Mouse (Mus musculus): ENCODE measurements at regions not wholly inside any gene's neighbourhood (a gene's known extent, or its start where the extent isn't known, plus 50 kb on each side); places are given as distances from the start of the nearest gene placed in this dataset.

DNA sequence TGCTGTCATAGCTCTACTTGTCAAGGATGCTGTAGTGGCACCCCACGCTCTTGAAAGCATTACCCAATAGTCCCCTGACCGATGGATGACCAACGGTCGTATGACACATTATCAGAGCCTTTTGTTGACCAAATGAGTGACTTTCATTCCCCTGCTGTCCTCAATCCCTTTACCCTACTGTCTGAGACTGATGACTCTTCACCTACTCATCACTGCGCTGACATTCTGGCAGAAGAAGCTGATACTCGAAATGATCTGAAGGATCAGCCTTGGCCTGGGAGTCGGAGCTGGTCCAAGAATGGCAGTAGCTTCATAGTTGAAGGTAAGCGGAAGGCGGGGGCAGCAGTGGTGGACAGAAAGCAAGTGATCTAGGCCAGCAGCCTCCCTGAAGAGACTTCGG is 87.7 kb upstream of the Plcl2 start:
- no peak for TF ChIP-seq POLR2A (IDR thresholded peaks at IDR 0.05; ENCODE audit: borderline replicate concordance, extremely low read depth, insufficient read depth, insufficient read length)
- Histone ChIP-seq H3K27me3 (ENCODE audit: control insufficient read depth, insufficient read depth, low read length) (no peaks in the 10 kb centered on the region), H3K27ac (replicated peaks; ENCODE audit: low read depth, low read length) (no peak overlapping the region), H3K4me3 (replicated peaks; ENCODE audit: low read length) (no peak overlapping the region), H3K9ac (ENCODE audit: low read depth, low read length, severe bottlenecking) (no peak overlapping the region), H3K36me3 (ENCODE audit: control insufficient read depth, insufficient read depth, low read length) (no peaks in the 10 kb centered on the region), H3K4me2 (replicated peaks; ENCODE audit: low read depth, low read length, severe bottlenecking) (no peak overlapping the region), H3K9me3 (ENCODE audit: control insufficient read depth, low read length) (0 out of 2 replicates have a peak, but pooled peaks cover 4% of the 10 kb centered on the region), H3K4me1 (ENCODE audit: control insufficient read depth, insufficient read depth, low read length) (no peaks in the 10 kb centered on the region)
- WGBS = 92% methylated on average over 10 of the region's 10 CpGs
- DNase-seq (ENCODE audit: low spot score) (no peak), ATAC-seq (ENCODE audit: low FRiP score, low read depth) (no peak)

DNA sequence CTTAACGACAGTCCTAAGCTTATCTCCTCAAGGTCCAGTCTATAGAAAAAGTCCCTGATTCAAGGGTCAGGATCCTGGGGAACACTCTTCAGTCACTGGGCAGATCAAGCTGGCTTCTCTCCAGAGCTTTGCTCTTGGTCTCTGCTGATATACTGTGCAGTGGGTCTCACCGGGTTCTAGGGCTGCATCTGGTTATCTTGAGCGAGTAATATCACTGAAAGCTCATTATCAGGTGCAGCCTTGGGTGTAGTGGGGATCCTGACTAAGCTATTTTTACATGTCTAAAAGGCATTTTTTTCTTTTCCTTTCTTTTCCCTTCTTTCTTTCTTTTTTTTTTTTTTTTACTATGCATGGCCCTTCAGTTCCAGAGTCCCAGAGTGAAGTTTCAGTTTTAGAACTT is 84.1 kb upstream of the Plcl2 start:
- Histone ChIP-seq H3K27ac (replicated peaks; ENCODE audit: low read depth, low read length) (no peak overlapping the region), H3K9ac (ENCODE audit: low read depth, low read length, severe bottlenecking) (no peak overlapping the region), H3K4me1 (ENCODE audit: control insufficient read depth, insufficient read depth, low read length) (no peaks in the 10 kb centered on the region), H3K36me3 (ENCODE audit: control insufficient read depth, insufficient read depth, low read length) (no peaks in the 10 kb centered on the region), H3K4me3 (replicated peaks; ENCODE audit: low read length) (no peak overlapping the region), H3K9me3 (ENCODE audit: control insufficient read depth, low read length) (no peaks in the 10 kb centered on the region), H3K27me3 (ENCODE audit: control insufficient read depth, insufficient read depth, low read length) (no peaks in the 10 kb centered on the region), H3K4me2 (replicated peaks; ENCODE audit: low read depth, low read length, severe bottlenecking) (no peak overlapping the region)
- DNase-seq (ENCODE audit: low spot score) (no peak), ATAC-seq (ENCODE audit: low FRiP score, low read depth) (no peak)
- 89% methylated on average over 3 of the region's 3 CpGs for WGBS
- no peak for TF ChIP-seq POLR2A (IDR thresholded peaks at IDR 0.05; ENCODE audit: borderline replicate concordance, extremely low read depth, insufficient read depth, insufficient read length)

DNA sequence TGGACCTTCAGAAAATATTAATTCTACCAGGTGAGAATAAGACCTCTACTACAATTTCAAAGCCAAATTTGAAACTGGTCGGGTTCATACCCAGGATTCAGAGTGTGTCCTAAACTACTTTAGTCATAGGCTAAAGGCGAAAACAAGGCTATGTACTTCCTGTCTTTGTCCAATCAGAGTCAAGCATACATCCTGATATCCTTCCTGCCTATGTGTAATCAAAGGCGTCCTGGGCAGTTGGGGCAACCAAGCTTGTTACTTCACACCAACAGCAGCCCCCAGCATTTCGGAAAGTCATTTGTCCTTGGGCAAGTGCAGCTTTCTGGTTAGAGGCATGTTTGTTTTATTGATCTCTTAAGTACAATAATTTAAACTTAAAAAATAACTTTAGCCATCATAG is 83.7 kb upstream of the Plcl2 start:
- ATAC-seq (ENCODE audit: low FRiP score, low read depth) = no peak
- H3K9ac ChIP-seq (ENCODE audit: low read depth, low read length, severe bottlenecking) = no peak overlapping the region
- 81% methylated on average over 4 of the region's 4 CpGs for WGBS

DNA sequence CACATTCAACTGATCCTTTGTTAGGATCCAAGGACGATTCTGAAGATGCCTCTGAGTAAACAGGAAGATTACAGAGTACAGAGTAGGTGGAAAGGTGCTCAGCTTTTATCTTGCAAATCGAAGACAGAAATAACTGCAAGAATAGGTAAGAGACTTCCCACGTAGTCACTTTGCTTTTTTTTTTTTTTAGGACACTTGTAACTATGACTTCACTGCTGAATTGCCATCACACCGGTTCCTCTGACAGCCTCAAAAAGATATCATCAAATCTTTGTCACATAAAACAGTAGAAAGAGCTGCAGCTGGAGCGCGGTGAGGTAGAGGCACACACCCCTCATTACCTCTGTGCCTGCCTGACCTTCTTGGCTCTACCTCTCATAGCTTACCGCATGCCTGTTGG is 83.1 kb upstream of the Plcl2 start:
- WGBS = 70% methylated on average over 7 of the region's 7 CpGs

More for the DNA sequence above, 83.7 kb upstream of the Plcl2 start:
- H3K36me3 ChIP-seq (ENCODE audit: control insufficient read depth, insufficient read depth, low read length) = no peaks in the 10 kb centered on the region
- no peak for DNase-seq (ENCODE audit: low spot score)
- no peaks in the 10 kb centered on the region for H3K4me1 ChIP-seq (ENCODE audit: control insufficient read depth, insufficient read depth, low read length)
- no peak for TF ChIP-seq POLR2A (IDR thresholded peaks at IDR 0.05; ENCODE audit: borderline replicate concordance, extremely low read depth, insufficient read depth, insufficient read length)
- no peak overlapping the region for H3K4me3 ChIP-seq (replicated peaks; ENCODE audit: low read length)
- no peaks in the 10 kb centered on the region for H3K9me3 ChIP-seq (ENCODE audit: control insufficient read depth, low read length)
- no peaks in the 10 kb centered on the region for H3K27me3 ChIP-seq (ENCODE audit: control insufficient read depth, insufficient read depth, low read length)
- no peak overlapping the region for H3K4me2 ChIP-seq (replicated peaks; ENCODE audit: low read depth, low read length, severe bottlenecking)
- H3K27ac ChIP-seq (replicated peaks; ENCODE audit: low read depth, low read length) = no peak overlapping the region

DNA sequence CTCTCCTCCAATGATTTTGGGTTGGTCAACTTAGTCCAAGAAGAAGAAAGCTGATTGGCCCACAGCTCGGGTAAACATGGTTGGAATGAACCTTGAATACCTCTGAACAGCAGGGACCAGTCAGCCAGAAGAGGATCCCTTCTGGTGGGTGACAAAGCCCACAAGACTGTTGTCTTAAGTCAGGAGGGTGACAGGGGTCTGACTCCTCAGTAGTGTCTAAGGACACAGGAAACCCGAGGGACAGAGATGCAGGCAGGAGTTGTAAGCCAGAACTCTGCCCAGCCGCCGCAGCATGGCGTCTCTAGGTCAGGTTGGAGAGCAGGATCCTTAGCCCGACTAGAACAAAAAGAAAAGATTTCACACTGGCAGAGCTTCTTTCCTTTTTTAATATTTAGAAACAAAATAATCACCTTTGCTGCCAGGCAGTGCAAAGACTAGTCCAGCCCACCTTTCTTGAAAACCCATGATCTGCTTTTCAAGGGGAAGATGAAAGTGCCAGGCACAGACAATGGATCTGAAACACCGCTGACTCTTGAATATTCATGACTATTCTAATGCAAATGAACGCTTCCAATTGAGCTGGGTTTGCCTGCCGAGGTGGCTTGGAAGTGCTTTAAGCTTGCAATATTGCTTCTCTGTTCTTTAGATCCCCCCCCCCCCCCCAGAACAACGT is 81.7 kb upstream of the Plcl2 start:
- Histone ChIP-seq H3K27me3 (ENCODE audit: control insufficient read depth, insufficient read depth, low read length) (no peaks in the 10 kb centered on the region), H3K4me2 (replicated peaks; ENCODE audit: low read depth, low read length, severe bottlenecking) (no peak overlapping the region), H3K4me1 (ENCODE audit: control insufficient read depth, insufficient read depth, low read length) (no peaks in the 10 kb centered on the region), H3K27ac (replicated peaks; ENCODE audit: low read depth, low read length) (no peak overlapping the region), H3K9ac (ENCODE audit: low read depth, low read length, severe bottlenecking) (no peak overlapping the region), H3K4me3 (replicated peaks; ENCODE audit: low read length) (no peak overlapping the region), H3K9me3 (ENCODE audit: control insufficient read depth, low read length) (no peaks in the 10 kb centered on the region), H3K36me3 (ENCODE audit: control insufficient read depth, insufficient read depth, low read length) (no peaks in the 10 kb centered on the region)
- ATAC-seq (ENCODE audit: low FRiP score, low read depth) = no peak
- TF ChIP-seq POLR2A (IDR thresholded peaks at IDR 0.05; ENCODE audit: borderline replicate concordance, extremely low read depth, insufficient read depth, insufficient read length) = no peak
- DNase-seq (ENCODE audit: low spot score) = no peak
- WGBS = 30% methylated on average over 10 of the region's 10 CpGs

More for the DNA sequence above, 83.1 kb upstream of the Plcl2 start:
- H3K27ac ChIP-seq (replicated peaks; ENCODE audit: low read depth, low read length) = no peak overlapping the region
- TF ChIP-seq POLR2A (IDR thresholded peaks at IDR 0.05; ENCODE audit: borderline replicate concordance, extremely low read depth, insufficient read depth, insufficient read length) = no peak
- DNase-seq (ENCODE audit: low spot score) (no peak), ATAC-seq (ENCODE audit: low FRiP score, low read depth) (no peak)
- no peak overlapping the region for H3K4me3 ChIP-seq (replicated peaks; ENCODE audit: low read length)
- no peaks in the 10 kb centered on the region for H3K27me3 ChIP-seq (ENCODE audit: control insufficient read depth, insufficient read depth, low read length)
- H3K36me3 ChIP-seq (ENCODE audit: control insufficient read depth, insufficient read depth, low read length) = no peaks in the 10 kb centered on the region
- no peaks in the 10 kb centered on the region for H3K4me1 ChIP-seq (ENCODE audit: control insufficient read depth, insufficient read depth, low read length)
- no peaks in the 10 kb centered on the region for H3K9me3 ChIP-seq (ENCODE audit: control insufficient read depth, low read length)
- H3K4me2 ChIP-seq (replicated peaks; ENCODE audit: low read depth, low read length, severe bottlenecking) = no peak overlapping the region
- no peak overlapping the region for H3K9ac ChIP-seq (ENCODE audit: low read depth, low read length, severe bottlenecking)
